Mouse (Mus musculus) small intestine, adult 2 months (tissue): ENCODE data around the gene Slc25a47.

Source experiments
- CTCF ChIP-seq: fragments of 200-500 bp; IDR thresholded peaks from 2 replicates; pipeline ENCODE4 v1.5.1; 2012; ENCODE audit warnings: low read depth, mild to moderate bottlenecking, control low read depth, inconsistent platforms, low read length, moderate library complexity, mixed read lengths; ENCODE audit not compliant: insufficient replicate concordance, insufficient read length; ENCODE audit errors: extremely low read depth
- POLR2A ChIP-seq: fragments of 200-500 bp; IDR thresholded peaks from 2 replicates; pipeline ENCODE4 v1.6.1; 2012; ENCODE audit warnings: low read depth, mild to moderate bottlenecking, control low read depth, inconsistent platforms, low read length, moderate library complexity

DNA sequence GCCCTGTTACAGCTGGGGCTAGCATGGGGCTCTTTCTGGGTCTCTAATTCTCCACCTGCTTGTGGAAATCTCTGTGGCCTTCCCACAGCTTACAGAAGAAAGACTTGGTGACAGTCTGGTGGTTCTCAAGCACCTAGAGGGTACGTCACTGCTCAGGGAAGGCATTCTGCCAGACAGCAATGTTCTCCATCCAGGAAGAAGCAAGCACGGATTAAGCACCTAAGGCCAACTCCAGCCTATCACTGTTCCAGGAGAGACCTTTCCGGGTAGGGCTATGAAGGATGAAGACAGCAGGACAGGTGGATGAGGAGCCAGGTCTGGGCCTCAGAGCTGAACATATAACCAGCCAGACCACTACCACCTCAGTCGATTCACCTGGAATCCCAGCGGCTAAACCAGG lies 1.1 kb upstream of the Slc25a47 start:
- TF ChIP-seq CTCF, result no peak
- no peak for TF ChIP-seq POLR2A
